Mouse (Mus musculus) kidney, adult 2 months (tissue): Measurements from ENCODE around the gene Trim47. TPM values are rescaled to one million over a fixed set of nuclear protein-coding genes. Genes with fewer than 3 reads are reported as not detected.

Source experiments
- DNase-seq: peaks from one replicate; pipeline ENCODE4 v3.0.0; 2021
- H3K27ac ChIP-seq: fragments of 200-500 bp; 2 replicates; pipeline ENCODE4 v1.5.1; 2012; ENCODE audit warnings: low read depth, low read length, control low read depth, inconsistent platforms; ENCODE audit not compliant: insufficient read depth
- H3K27me3 ChIP-seq: fragments of 200-500 bp; replicated peaks from 2 replicates; pipeline ENCODE4 v1.6.1; 2012; ENCODE audit warnings: mild to moderate bottlenecking, moderate library complexity, low read length, inconsistent platforms; ENCODE audit not compliant: control insufficient read depth, insufficient read depth
- H3K36me3 ChIP-seq: fragments of 200-500 bp; 2 replicates; pipeline ENCODE4 v1.6.1; 2012; ENCODE audit warnings: mild to moderate bottlenecking, moderate library complexity, low read length, inconsistent platforms; ENCODE audit not compliant: control insufficient read depth, insufficient read depth
- H3K4me1 ChIP-seq: fragments of 200-500 bp; 2 replicates; pipeline ENCODE4 v1.6.1; 2011; ENCODE audit warnings: low read length; ENCODE audit not compliant: control insufficient read depth, insufficient read depth
- H3K4me3 ChIP-seq: fragments of 200-500 bp; 2 replicates; pipeline ENCODE4 v1.5.1; 2011; ENCODE audit warnings: mild to moderate bottlenecking, low read depth, low read length, control low read depth; ENCODE audit not compliant: insufficient read depth
- CTCF ChIP-seq: fragments of 200-500 bp; conservative IDR thresholded peaks from 2 replicates; pipeline ENCODE4 v1.5.1; 2011; ENCODE audit warnings: low read depth, mild to moderate bottlenecking, control low read depth, low read length, moderate library complexity, mixed read lengths; ENCODE audit not compliant: insufficient read depth, insufficient read length
- POLR2A ChIP-seq: fragments of 200-500 bp; IDR thresholded peaks from one replicate; pipeline ENCODE4 v1.6.1; 2011; ENCODE audit warnings: low read depth, low read length, control low read depth
- WGBS: fragments of 180-500 bp; shearing (Covaris S2); methylation state at CpG from one replicate; pipeline ENCODE4 v1.1.7; 2018; 5-methylcytosine and 5-hydroxymethylcytosine counted together
- polyA plus RNA-seq: library from polyadenylated mRNA; depleted of rRNA; stranded (reverse); fragments of >200 nt; gene quantifications from 2 replicates; pipeline ENCODE4 v1.2.3, GENCODE M21; 2012; rRNA removed

The Trim47 gene
- polyA plus RNA-seq, 1 experiment = 34.9 TPM

GRCm38 (mm10) chr11:116055873-116056272 lies 71.1 kb downstream of the Trim47 start:
- Histone ChIP-seq H3K36me3 (peaks cover 1% of the 10 kb centered on the region; the same call in 1 of the 2 replicates), H3K27ac (no peak overlapping the region)
- DNase-seq = no peak

More at GRCm38 (mm10) chr11:116055873-116056272, 71.1 kb downstream of the Trim47 start:
- Histone ChIP-seq H3K27me3 (no peaks in the 10 kb centered on the region), H3K4me1 (no peaks in the 10 kb centered on the region), H3K4me3 (no peak overlapping the region)
- TF ChIP-seq CTCF (no peak), POLR2A (no peak)
- 92% methylated on average over 11 of the region's 11 CpGs for WGBS

Other genes starting within 250 kb of the Trim47 start
- 26.1 and 26.7 TPM in 2 replicates for gene Smim5, start 227.2 kb downstream of the Trim47 start, polyA plus RNA-seq
- 5.0 and 5.7 TPM in 2 replicates for gene Smim6, start 215.2 kb downstream of the Trim47 start, polyA plus RNA-seq
- gene Sap30bp, start 193.9 kb downstream of the Trim47 start, polyA plus RNA-seq = 20.5 and 24.1 TPM in 2 replicates
- 16.9 and 18.8 TPM in 2 replicates for gene Recql5, start 193.7 kb downstream of the Trim47 start, polyA plus RNA-seq
- 5.1 and 5.3 TPM in 2 replicates for gene Itgb4, start 152.5 kb downstream of the Trim47 start, polyA plus RNA-seq
- gene Galk1, start 114.5 kb downstream of the Trim47 start, polyA plus RNA-seq = 83.2 and 87.9 TPM in 2 replicates
- 135 and 150 TPM in 2 replicates for gene H3f3b, start 99.2 kb downstream of the Trim47 start, polyA plus RNA-seq
- gene Unk, start 96.9 kb downstream of the Trim47 start, polyA plus RNA-seq = 22.1 and 28.1 TPM in 2 replicates
- 1.1 and 2.4 TPM in 2 replicates for gene Unc13d, start 49.2 kb downstream of the Trim47 start, polyA plus RNA-seq
- gene Wbp2, start 40.2 kb downstream of the Trim47 start, polyA plus RNA-seq = 391 and 392 TPM in 2 replicates
- 9.5 and 9.6 TPM in 2 replicates for gene Trim65, start 3.9 kb upstream of the Trim47 start, polyA plus RNA-seq
- 69.9 and 70.7 TPM in 2 replicates for gene Mrpl38, start 11.7 kb upstream of the Trim47 start, polyA plus RNA-seq
- 24.0 TPM in 2 replicates for gene Fbf1, start 41.0 kb upstream of the Trim47 start, polyA plus RNA-seq
- gene Ten1, start 71.6 kb upstream of the Trim47 start, polyA plus RNA-seq = 20.1 and 21.0 TPM in 2 replicates
- gene Acox1, start 71.8 kb upstream of the Trim47 start, polyA plus RNA-seq = 251 and 265 TPM in 2 replicates
- gene Evpl, start 110.9 kb upstream of the Trim47 start, polyA plus RNA-seq = 6.8 and 7.1 TPM in 2 replicates
- gene Srp68, start 147.0 kb upstream of the Trim47 start, polyA plus RNA-seq = 53.7 and 53.8 TPM in 2 replicates
- 3.3 and 5.3 TPM in 2 replicates for gene Galr2, start 153.7 kb upstream of the Trim47 start, polyA plus RNA-seq
- 33.2 and 33.5 TPM in 2 replicates for gene Exoc7, start 180.0 kb upstream of the Trim47 start, polyA plus RNA-seq
- gene Foxj1, start 208.2 kb upstream of the Trim47 start, polyA plus RNA-seq = 0.80 and 1.0 TPM in 2 replicates